Mouse (Mus musculus) mouse embryonic stem cell (cell line): ENCODE measurements around the gene Csf2ra.
"Not testable (repeated sequence)": the region's sequence is repeated elsewhere in the genome, so short reads cannot be mapped to it uniquely, and the experiment has no call there.

Experiments
- in situ Hi-C, 2 experiments: fragments of 300-500 bp; cut with MboI; formaldehyde crosslinking; loops; 1 replicate in 1 of 2; 3 replicates in 1 of 2; pipeline ENCODE4 v1.14.3; 2019 to 2020; ENCODE audit warnings: low sequenced_read_pairs in 2 of 2, low pct_unique_long_range_greater_than_20kb in 1 of 2, mixed read lengths in 1 of 2; ENCODE audit not compliant: unreplicated experiment in 1 of 2

Csf2ra gene

GRCm38 (mm10) chr19:61227941-61228701 is at the start of gene Csf2ra:
Csf2ra (minus strand) TSS chr19:61228429.
- in situ Hi-C loops = no loop called here

GRCm38 (mm10) chr19:61275446-61275845 is 47.2 kb upstream of the Csf2ra start:
- in situ Hi-C loops = no loop called here

GRCm38 (mm10) chr19:61269141-61269540 is 40.9 kb upstream of the Csf2ra start:
- in situ Hi-C loops = loop anchor here in 1 of 2 experiments (5.0 kb wide), 1 partner anchor 72 kb away; no protein-coding TSS in a partner anchor

- in situ Hi-C loops = loop anchor here in 1 of 2 experiments (5.0 kb wide), 1 partner anchor 70 kb away; no protein-coding TSS in a partner anchor
These were observed 38.9 kb upstream of the Csf2ra start for GRCm38 (mm10) chr19:61267141-61267540.

GRCm38 (mm10) chr19:61266651-61267050 is 38.4 kb upstream of the Csf2ra start:
- in situ Hi-C loops = loop anchor here in 1 of 2 experiments (5.0 kb wide), 1 partner anchor 69 kb away; no protein-coding TSS in a partner anchor

- in situ Hi-C loops = loop anchor here in 1 of 2 experiments (5.0 kb wide), 1 partner anchor 69 kb away; no protein-coding TSS in a partner anchor
These were observed 38.0 kb upstream of the Csf2ra start for GRCm38 (mm10) chr19:61266246-61266615.

- in situ Hi-C loops = loop anchor here in 1 of 2 experiments (5.0 kb wide), 1 partner anchor 68 kb away; no protein-coding TSS in a partner anchor
These were observed 37.4 kb upstream of the Csf2ra start for GRCm38 (mm10) chr19:61265349-61266245.

- in situ Hi-C loops = loop anchor here in 1 of 2 experiments (5.0 kb wide), 1 partner anchor 68 kb away; no protein-coding TSS in a partner anchor
These were observed 36.7 kb upstream of the Csf2ra start for GRCm38 (mm10) chr19:61264933-61265332.

GRCm38 (mm10) chr19:61264227-61264626 is 36.0 kb upstream of the Csf2ra start:
- in situ Hi-C loops = no loop called here

- in situ Hi-C loops = no loop called here
These were observed 33.0 kb upstream of the Csf2ra start for GRCm38 (mm10) chr19:61261241-61261640.

GRCm38 (mm10) chr19:61257733-61258132 is 29.5 kb upstream of the Csf2ra start:
- in situ Hi-C loops = no loop called here

- in situ Hi-C loops = no loop called here
These were observed 28.1 kb upstream of the Csf2ra start for GRCm38 (mm10) chr19:61256166-61256887.

GRCm38 (mm10) chr19:61247334-61247733 is 19.1 kb upstream of the Csf2ra start:
- in situ Hi-C loops = not testable (repeated sequence)

GRCm38 (mm10) chr19:61244721-61245436 is 16.6 kb upstream of the Csf2ra start:
- in situ Hi-C loops = no loop called here

GRCm38 (mm10) chr19:61237967-61238366 is 9.7 kb upstream of the Csf2ra start:
- in situ Hi-C loops = no loop called here

GRCm38 (mm10) chr19:61234532-61234931 is 6.3 kb upstream of the Csf2ra start:
- in situ Hi-C loops = no loop called here

GRCm38 (mm10) chr19:61226928-61227854 is 1.0 kb downstream of the Csf2ra start:
- in situ Hi-C loops = no loop called here
